Mouse (Mus musculus) CH12.LX (cell line): Measurements from ENCODE around the gene Scamp1.

Experiments used
- CTCF ChIP-seq, 2 experiments: IDR thresholded peaks in 1 of 2; conservative IDR thresholded peaks in 1 of 2; 2 replicates each; pipeline ENCODE4 v1.5.1; 2011 to 2012; ENCODE audit warnings: low read depth in 2 of 2, low read length in 2 of 2, improper control_type of control experiment in 1 of 2, inconsistent platforms in 1 of 2, mild to moderate bottlenecking in 1 of 2, moderate library complexity in 1 of 2
- POLR2A ChIP-seq: IDR thresholded peaks from 2 replicates; pipeline ENCODE4 v1.6.1; 2011; ENCODE audit warnings: low read depth, mild to moderate bottlenecking, improper control_type of control experiment, low read length
- ZNF384 ChIP-seq: IDR thresholded peaks from 2 replicates; pipeline ENCODE4 v1.6.1; 2012; ENCODE audit warnings: low read depth, low read length, improper control_type of control experiment, inconsistent platforms

DNA sequence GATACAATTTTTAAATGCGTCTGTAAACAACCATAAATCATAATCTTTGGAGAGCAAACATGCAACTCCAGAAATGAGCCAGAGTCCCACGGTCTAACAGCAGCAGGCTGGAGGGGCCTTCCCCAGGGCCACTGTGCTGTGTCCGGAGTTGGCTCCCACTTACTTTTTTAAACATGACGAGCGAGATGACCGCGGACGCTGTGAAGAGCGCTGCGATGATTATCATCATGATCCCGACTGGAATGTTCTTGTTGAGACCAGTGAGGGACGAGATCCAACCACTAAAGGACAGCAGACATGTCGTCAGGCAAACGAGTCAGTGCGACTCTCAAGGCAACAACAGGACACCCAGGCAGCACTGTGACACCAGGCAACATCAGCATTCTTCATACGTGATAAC, 77.7 kb downstream of the Scamp1 start:
- TF ChIP-seq POLR2A, result no peak
- TF ChIP-seq CTCF (conservative IDR thresholded peaks at IDR 0.05 in 1 of 2, IDR thresholded peaks at IDR 0.05 in 1 of 2; ENCODE audit: low read depth in 2 of 2, low read length in 2 of 2), result no peak
- TF ChIP-seq ZNF384, result no peak
